ENCODE assay signal across 18 mouse cellular contexts in genomic region chr7:25131247-25131646, GRCm38 (mm10).
"Had no signal": no experiment of that assay in that cellular context is flagged by ENCODE, and none has a peak within 500 bp of the region (broad histone marks: within the 10 kb centered on the region; RNA-seq: fewer than 3 reads in every experiment).

No protein-coding gene starts in this region.

- H3K4me2 ChIP-seq: limb, embryonic 15.5 days; midbrain, embryonic 13.5 days; neural tube, embryonic 12.5 days had no signal

- H3K36me3 ChIP-seq: limb, embryonic 15.5 days; midbrain, embryonic 13.5 days had no signal

- H3K27ac ChIP-seq: kidney, postnatal 0 days; limb, embryonic 15.5 days; midbrain, embryonic 13.5 days; neural tube, embryonic 12.5 days; stomach, postnatal 0 days had no signal

- ATAC-seq: inflammation-experienced regulatory T-cells, adult 6 months; intestine, postnatal 0 days; lung, postnatal 0 days; midbrain, embryonic 13.5 days had no signal

- H3K9me3 ChIP-seq: midbrain, embryonic 13.5 days had no signal

- H3K9ac ChIP-seq: limb, embryonic 15.5 days; midbrain, embryonic 13.5 days; neural tube, embryonic 12.5 days had no signal

- DNase-seq: kidney, adult 9 months; kidney, postnatal 36 days; layer of hippocampus, adult 9-11 months; layer of hippocampus, postnatal 36 days; lung, adult 2 months; lung, postnatal 36 days; retina, postnatal 1 day; right cerebral cortex, postnatal 4 days; thymus, postnatal 4 days had no signal

- H3K4me3 ChIP-seq: limb, embryonic 15.5 days; midbrain, embryonic 13.5 days; myocyte; neural tube, embryonic 12.5 days had no signal
